Mouse (Mus musculus): ENCODE measurements around the gene Nos2.
"Not testable (repeated sequence)": the region's sequence is repeated elsewhere in the genome, so short reads cannot be mapped to it uniquely, and the experiment has no call there.

The Nos2 gene

DNA sequence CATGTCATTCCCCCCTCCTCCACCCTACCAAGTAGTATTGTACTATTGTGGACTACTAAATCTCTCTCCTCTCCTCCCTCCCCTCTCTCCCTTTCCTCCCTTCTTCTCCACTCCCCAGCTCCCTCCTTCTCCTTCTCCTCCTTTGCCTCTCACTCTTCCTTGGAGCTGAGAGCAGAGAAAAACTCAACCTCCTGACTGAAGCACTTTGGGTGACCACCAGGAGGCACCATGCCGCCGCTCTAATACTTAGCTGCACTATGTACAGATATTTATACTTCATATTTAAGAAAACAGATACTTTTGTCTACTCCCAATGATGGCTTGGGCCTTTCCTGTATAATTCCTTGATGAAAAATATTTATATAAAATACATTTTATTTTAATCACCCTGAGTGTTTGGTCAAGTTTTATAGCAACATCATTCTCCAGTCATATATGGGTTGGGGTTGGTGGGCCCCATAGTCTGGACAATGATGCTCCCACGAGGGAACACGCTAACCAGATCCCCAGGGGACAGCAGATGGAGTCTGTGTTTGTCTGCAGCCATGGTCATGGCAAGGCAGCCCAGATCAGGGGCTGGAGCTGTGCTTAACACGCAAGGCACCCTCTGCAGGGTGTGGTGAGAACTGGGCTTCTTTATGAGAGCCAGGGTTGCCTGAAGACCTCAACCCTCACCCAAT is 39.4 kb downstream of the Nos2 start:
- DNase-seq = peak; percentile 46

DNA sequence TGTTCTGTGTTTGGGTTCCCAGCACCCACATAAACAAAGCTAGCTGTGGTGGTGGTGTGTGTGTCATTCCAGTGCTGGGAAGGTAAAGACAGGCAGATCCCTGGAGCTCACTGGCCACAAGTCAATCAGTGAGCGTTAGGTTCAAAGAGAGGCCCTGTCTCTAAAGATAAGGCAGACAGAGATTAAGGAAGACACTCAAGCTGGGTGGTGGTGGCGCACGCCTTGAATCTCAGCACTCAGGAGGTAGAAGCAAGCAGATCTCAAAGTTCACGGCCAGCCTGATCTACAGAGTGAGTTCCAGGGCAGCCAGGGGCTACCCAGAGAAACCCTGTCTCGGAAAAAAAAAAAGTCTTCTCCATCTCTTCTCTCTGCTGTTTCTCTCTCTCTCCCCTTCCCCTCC is 40.6 kb downstream of the Nos2 start:
- DNase-seq = no peak

DNA sequence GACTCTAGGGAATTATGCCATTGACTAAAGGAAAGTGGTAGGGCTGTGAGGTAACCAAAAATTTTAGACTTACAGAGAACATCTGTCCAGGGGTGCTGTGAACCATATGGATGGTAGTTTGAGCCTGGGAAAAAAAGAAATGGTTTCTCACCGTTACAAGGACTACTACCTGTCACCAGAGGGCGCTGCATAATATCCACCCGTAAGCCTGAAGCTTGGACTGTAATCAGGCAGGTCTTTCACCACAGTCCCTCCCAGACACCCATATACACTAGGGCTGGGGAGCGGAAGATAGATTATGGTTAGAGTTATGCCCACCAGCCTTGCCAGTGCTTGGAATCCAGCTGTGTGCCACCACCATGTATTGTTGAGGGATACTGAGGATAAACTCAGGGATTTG is 46.8 kb downstream of the Nos2 start:
- DNase-seq = peak; percentile 78

- no peak for DNase-seq
These were observed 47.5 kb downstream of the Nos2 start for GRCm38 (mm10) chr11:78968121-78968520.

GRCm38 (mm10) chr11:78971096-78971495 is 50.5 kb downstream of the Nos2 start:
- DNase-seq = no peak

GRCm38 (mm10) chr11:78971746-78972145 is 51.2 kb downstream of the Nos2 start:
- DNase-seq = no peak

DNA sequence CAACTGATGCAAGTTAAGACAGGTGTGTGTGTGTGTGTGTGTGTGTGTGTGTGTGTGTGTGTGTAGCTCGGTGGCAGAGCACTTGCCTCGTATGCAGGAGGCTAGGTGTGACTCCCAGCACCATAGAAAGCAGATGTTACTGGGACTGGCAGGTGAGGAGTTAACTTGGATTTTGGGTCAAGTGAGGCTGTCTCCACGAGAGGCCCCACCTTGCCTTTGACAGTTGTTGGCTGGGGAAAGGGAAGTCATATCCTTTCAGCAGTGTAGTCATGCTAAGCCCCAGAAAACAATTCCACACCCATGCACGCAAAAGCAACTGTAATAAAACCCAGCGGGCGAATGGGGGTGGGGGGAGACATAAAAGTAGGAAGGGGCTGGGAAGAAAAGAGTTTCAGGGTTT is 51.7 kb downstream of the Nos2 start:
- no peak for DNase-seq

- DNase-seq = no peak
These were observed 52.3 kb downstream of the Nos2 start for GRCm38 (mm10) chr11:78972811-78973351.

GRCm38 (mm10) chr11:78973381-78974150 is 53.0 kb downstream of the Nos2 start:
- DNase-seq = peak; percentile 45

GRCm38 (mm10) chr11:78976731-78977510 is 56.3 kb downstream of the Nos2 start:
- no peak for DNase-seq

- DNase-seq = no peak
These were observed 57.8 kb downstream of the Nos2 start for GRCm38 (mm10) chr11:78978176-78979019.

- DNase-seq = no peak
These were observed 59.6 kb downstream of the Nos2 start for GRCm38 (mm10) chr11:78980083-78980634.

DNA sequence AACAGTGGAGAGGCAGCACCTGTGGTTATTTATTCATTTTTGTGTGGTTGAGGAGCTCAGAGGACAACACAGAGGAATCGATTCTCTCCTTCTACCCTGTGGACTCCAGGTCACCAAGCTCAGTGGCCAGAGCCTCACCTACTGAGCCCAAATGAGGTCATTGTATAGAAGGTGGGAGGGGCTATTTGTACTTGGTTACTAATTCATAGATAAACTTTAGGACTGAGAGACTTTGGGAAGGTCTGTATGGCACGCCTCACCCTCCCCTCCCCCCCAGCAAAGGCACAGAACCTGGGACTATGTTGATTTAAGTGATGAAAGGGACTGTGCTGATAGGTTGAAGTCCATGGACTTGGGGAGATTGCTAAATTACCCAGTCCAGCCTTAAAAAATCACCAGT is 61.5 kb downstream of the Nos2 start:
- DNase-seq = no peak

GRCm38 (mm10) chr11:78982513-78983291 is 62.1 kb downstream of the Nos2 start:
- no peak for DNase-seq

- DNase-seq = no peak
These were observed 63.0 kb downstream of the Nos2 start for GRCm38 (mm10) chr11:78983539-78983938.

DNA sequence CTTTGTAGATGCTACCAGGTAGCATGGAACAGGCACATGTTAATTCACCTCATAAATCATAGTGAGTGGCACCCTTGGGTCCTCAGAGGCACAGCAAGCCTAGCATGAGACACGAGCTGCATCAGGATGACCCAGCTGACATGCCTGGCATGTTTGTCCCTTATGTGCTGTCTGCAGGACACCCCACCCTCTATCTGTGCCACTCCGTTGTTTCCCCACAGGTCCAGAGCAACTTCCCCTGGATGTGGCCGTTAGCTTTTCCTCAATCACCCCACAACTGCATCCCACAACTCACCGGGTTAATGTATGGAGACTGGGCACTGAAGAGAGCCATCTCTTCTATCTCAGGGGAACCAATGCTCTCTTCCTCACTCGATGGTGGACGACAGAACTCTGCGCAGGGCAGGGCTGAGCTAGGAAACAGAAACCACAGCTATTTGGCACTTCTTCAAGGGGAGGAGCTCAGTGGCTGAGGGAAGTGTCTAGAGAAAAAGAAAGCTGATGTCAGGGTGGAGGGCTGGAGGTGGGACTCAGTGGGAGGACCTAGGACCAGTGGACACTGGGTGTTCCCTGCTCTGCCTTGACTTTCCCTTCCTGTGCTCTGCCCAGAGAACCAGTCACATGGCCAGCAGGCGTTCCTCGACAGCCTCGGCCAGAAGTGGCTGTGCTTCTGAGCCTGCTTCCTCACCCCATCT is 64.0 kb downstream of the Nos2 start, which contains the start of gene Lgals9:
Lgals9 (minus strand) TSS at position 464 of the 695 bp plus-strand sequence.
- DNase-seq = peak; percentile 82

DNA sequence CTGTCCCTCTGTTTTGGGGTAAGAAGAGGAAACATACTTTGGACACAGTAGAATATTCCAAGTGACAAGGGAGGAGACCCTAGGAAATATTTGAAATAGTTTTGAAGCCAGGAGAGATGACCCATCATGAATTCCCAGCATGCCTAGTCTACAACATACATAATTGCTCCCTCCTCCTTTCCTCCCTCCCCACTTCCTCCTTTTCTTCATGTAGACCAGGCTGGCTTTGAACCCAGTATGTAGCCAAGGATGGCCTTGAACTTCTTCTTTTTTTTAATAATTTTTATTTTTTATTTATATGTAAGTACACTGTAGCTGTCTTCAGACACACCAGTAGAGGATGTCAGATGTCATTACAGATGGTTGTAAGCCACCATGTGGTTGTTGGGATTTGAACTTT is 64.9 kb downstream of the Nos2 start:
- no peak for DNase-seq

DNA sequence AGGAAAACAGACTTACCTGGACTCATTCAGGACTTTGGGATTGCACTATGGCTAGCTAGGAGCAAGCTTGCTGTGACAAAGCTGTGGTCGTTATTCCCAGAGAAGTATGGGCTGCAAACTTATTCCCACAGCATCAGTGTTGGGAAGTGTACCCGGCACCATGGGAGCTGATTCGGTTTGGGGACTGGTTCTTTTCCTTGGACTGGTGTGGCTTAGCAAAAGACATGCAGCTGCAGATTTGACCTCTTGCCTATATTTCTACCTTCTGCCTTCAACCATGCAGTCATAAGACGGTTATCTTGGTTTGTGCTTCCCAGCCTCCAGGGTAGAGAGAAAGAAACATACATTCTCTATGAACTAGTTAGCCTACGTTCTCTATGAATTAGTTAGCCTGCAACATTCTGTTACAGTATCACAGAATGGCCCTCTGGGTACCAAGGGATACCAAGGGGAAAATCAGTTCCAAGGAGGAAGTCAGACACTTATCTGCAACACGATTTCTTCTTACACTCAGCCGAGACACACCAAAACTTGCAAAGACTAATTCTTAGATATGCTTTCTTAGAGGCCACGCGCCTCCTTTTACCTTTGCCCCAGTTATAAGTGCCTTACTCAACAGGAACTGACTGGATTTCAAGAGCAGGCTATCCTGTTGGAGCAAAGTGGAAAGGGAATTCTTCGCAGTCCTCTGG is 65.9 kb downstream of the Nos2 start:
- DNase-seq = no peak

DNA sequence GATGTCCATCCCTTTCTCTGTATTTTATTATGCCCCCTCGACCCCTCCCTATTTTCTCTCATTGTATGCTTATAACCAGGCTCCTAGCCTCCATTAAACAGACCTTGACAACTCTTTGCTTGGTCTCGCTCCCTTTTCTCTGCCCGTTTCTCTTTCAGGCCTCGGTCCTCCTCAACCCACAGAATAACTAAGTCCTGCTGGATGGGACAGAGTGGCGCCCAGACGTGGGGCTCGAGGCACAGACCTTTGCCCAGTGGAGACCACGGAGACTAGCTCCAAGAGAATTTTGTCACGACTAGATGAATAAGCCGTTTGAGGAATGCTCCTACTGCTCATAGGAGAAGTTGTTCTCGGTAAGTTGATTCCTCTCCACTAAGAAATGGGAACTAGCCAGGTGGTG is 68.6 kb downstream of the Nos2 start:
- DNase-seq = not testable (repeated sequence)

DNA sequence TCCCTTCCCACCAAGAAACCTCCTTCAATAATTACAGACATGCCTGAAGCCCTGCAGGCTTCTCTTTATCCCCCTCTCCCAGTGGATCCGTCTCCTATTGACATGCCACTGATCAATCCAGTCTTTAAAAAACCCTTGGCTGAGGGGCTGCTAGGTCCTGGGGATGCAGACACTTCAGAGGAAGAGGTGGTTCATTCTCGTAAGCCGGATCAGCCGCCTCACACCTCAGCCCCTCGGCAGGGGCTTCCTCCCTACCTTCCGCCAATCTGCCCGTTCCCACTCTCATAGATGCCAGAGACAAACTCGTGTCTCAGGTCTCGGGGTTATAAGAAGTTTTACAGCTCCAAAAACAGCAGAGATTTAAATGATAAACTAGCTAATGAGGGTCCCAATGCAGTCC is 69.5 kb downstream of the Nos2 start:
- DNase-seq = no peak
